Mouse (Mus musculus) G1E-ER4 (cell line): ENCODE results near the gene Slc43a2. TPM values are rescaled to one million over a fixed set of nuclear protein-coding genes. Genes with fewer than 3 reads are reported as not detected.

Source experiments
- GATA1 ChIP-seq: IDR thresholded peaks from one replicate; pipeline ENCODE4 v1.8.0; 2012; ENCODE audit warnings: low read length, inconsistent platforms
- polyA plus RNA-seq: library from polyadenylated mRNA; stranded (reverse); fragments of >175 nt; gene quantifications from 2 replicates; pipeline ENCODE4 v1.2.3, GENCODE M21; 2012

Gene Slc43a2
- polyA plus RNA-seq, 1 experiment, result 6.5 TPM

DNA sequence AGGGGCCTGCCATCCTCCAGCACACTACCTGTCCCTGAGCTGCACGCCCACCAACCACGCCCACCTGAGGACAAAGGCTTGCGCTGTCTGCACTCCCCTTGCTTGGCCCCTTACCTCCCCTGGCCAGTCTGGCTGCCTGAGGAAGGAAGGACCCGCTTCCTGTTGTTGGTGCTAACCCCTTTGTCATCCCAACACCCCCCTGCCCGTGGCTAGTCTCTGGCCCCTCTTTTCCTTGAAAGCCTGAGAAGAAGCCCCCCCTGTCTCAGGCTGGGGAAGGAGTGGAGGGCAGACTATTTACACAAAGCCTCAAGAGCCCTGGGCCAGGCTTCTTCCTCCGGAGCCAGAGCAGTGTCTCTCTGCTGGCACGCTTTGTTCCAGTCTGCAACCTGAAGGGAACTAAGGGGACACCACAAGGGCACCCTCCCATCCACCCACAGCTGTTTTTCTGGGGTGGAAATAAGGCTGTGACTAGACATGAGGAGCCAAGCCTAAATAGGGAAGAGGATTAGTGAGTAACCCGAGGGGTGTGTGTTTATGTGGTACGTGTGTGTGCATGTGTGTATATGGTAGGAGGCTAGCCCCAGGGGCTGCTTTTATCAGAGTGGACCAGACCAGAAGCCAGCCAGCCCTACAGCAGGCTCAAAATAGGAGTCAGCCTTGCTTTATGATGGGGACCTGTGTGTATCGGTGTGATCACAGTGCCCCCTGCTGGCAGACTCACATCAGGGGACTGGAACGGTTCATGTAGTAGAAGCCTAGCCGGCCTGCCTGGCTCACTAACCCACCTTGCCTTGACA lies 41.6 kb downstream of the Slc43a2 start:
- no peak for TF ChIP-seq GATA1

DNA sequence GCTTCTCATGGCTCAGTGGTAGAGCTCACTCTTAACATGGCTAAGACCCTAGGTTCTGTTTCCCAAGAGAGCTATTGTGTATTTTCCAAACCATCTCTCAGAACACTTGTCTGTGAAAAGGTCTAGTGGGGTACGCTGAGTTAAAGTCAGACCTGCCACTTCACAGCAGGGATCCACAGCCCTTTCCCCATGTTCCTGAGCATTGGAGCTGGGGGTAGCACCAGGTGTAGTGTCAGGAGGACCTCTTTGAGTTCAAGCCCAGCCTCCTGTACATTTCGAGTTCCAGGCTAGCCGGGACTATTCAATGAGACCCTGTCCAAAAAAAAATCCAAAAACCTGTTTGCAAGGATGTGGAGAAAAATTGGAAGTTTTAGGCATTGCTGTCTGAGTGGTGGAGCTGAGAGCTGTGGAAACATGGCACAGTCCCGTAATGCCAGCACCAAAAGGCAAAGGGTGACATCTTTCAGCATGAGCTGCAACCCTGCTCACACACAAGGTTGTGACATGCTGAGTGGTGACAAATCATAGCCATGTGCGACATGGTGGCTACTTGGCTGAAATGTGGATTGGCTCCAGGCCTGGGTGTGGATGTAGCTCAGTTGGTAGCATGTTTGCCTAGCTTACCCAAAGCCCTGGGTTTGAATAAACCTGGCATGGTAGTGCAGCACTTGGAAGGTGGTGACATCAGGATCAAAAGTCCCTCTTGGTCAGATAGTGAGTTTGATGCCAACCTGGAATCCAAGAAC lies 43.1 kb downstream of the Slc43a2 start:
- TF ChIP-seq GATA1, result no peak

DNA sequence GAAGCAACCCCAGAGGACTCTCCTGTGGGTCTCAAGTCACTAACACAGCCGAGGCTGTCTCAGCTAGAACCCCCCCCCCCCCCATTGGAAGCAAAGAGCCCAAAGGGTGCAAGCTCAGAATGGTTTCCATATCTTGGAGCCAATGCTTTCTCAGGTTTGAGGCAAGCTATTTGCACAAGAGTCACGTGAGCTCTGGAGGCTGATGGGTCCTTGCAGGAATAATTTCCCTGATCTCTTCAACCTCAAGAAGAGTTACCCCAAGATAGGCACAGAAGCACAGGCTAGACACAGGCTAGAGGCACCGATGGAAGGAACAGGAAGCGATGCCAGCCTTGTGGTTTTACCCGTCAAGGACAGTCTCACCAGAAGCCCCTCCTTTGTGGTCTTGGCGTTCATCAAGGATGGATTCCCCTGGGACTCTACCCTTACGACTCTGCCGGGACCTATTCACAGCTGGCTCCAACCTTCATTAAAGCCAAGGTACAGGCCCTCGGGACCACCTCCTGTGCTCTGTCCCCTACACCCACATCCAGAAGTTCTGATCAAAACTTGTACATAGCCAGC lies 44.1 kb downstream of the Slc43a2 start:
- TF ChIP-seq GATA1, result no peak

DNA sequence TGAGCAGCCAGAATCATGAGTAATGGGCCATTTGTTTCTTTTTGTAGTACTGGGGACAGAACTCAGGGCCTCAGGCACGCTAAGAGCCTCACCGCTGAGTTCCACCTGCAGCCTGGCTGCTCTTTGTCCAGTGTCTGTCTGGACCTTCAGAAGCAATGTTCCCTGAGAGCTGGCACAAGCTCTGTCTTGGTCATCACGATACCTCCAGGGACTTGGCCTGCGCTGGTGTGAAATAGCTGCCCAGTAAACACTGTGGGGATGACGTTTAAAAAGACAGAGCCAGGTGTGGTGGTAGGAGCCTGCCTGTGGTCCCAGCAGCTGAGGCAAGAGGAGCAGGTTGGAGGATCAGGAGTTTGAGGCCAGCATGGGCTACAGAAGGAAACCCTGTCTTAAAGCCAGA lies 47.1 kb downstream of the Slc43a2 start:
- no peak for TF ChIP-seq GATA1

DNA sequence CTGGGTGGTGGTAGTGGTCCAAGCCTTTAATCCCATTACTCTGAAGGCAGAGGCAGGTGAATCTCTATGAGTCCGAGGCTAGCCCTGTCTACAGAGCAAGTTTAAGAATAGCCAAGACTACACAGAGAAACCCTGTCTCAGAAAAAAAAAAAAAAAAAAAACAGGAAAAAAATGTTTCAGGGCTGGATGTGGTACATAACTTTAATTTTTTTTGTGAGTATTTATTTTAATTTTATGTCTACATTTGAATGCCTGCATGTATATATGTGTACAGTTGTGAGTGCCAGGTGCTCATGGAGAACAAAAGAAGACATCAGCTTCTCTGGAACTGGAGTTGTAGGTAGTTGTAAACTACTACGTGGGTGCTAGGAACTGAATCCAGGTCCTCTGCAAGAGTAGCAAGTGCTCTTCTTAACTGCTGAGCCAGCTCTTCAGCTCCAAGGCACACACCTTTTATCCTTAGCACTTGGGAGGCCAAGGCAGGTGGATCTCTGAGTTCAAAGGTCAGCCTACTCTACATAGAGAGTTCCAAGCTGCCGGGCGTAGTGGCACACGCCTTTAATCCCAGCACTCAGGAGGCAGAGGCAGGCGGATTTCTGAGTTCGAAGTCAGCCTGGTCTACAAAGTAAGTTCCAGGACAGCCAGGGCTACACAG lies 50.1 kb downstream of the Slc43a2 start:
- no peak for TF ChIP-seq GATA1

DNA sequence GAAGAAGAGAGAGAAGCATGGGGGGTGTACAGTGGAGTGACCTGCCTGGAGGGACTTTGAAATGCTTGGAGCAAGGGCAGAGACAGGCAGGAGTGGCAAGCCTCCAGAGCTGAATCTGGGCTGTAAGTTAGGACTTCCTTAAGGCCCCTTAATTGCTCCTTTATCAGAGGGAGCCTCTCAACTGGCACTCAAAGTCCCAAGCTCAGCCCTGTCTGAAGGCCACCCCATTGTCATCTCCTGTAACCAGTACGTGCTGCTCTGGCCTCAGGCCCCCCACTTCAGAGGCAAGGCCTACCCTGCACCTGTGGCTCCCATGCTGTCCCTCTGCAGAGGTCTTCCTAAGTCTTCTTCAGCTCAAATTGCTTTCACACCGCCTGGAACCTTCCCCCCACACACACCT lies 52.0 kb downstream of the Slc43a2 start:
- TF ChIP-seq GATA1, result no peak

DNA sequence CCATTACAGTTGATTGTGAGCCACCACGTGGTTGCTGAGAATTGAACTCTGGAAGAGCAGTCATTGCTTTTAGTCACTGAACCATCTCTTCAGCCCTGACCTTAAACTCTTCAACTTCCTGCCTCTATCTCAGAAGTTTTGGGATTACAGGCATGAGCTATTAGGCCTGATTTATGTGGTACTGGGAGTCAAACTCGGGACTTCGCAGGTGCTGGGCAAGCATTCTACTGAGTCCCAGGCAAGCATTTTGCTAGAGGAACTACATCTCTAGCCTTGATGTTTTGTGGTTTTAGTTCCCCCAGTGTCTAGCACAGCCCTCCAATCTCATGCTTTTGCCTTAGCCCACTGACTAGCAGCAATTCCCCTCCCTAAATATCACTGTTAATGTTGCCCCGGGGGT lies 53.6 kb downstream of the Slc43a2 start:
- TF ChIP-seq GATA1, result no peak

DNA sequence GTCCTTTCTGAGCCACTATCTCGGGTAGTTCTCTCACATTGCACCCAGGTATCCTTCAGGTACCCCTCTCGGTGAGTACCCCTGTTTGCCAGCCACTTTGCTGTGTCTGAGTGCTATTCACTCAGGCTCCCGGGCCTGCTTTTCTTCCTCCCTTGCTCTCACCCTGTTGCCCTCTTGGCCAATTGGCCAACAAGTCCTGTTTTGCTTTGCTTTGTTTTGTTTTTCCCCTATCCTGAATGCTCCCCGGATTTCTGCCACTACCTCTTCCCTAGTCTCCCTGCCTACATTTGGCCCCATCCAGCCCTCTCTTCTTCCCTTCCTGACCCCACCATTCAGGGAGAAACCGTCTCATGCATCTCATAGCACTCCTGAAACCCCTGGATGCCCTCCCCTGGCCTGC lies 54.5 kb downstream of the Slc43a2 start:
- no peak for TF ChIP-seq GATA1

DNA sequence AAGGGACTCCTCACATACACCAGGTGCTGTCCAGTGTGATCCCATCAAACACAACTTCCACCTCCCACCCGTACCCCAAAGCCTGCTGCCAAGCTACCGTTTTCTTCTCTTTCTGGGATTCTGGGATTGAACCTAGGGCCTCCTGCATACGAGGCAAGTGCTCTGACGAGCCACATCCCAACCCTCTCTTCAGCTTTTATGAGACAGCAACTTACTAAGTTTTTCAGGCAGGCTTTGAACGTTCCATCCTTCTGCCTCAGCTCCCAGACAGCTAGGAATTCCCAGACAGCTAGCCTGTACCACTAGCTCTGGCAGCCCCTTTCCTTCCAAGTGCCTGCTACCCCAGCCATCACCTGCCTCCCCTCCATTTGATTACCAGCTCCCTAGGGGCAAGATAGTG lies 55.5 kb downstream of the Slc43a2 start:
- no peak for TF ChIP-seq GATA1

DNA sequence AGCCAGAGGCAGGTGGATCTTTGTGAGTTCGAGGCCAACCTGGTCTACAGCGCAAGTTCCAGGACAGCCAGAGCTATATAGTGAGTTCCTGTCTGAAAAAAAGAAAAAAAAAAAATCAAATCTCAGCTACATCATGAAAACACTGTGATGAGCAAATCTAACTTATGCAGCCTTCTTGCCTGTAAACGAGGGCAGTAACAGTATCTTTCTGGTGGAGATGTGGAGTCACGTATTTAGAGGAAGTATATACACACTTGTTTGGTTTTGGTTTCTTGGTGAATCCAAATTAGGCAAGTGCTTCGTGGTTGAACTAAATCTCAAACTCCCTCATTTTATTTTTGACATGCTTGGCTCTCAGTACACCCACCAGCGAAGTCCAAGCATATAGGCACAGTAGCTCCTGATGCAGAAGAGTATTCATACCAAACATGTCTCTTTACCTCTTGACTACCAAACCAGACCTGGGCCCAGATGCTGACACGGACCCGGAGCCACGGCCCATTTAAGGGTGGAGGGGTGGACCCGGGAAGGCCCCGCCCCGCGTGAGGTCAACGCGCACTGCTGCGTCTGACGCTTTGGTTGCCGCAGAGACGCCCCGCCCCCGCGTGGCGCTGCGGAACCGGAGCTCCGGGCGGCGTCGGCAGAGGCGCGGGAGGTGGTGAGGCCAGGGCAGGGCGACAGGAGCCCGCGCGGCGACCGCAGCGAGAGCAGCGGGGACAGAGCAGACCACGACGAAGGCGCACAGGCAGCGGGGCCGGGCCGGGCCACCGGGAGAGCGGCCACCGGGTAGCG lies 56.2 kb downstream of the Slc43a2 start, which contains the start of gene Pitpna:
Gene Pitpna, plus strand, starts transcription at position 605 of the 792 bp plus-strand sequence.
- TF ChIP-seq GATA1, result no peak

DNA sequence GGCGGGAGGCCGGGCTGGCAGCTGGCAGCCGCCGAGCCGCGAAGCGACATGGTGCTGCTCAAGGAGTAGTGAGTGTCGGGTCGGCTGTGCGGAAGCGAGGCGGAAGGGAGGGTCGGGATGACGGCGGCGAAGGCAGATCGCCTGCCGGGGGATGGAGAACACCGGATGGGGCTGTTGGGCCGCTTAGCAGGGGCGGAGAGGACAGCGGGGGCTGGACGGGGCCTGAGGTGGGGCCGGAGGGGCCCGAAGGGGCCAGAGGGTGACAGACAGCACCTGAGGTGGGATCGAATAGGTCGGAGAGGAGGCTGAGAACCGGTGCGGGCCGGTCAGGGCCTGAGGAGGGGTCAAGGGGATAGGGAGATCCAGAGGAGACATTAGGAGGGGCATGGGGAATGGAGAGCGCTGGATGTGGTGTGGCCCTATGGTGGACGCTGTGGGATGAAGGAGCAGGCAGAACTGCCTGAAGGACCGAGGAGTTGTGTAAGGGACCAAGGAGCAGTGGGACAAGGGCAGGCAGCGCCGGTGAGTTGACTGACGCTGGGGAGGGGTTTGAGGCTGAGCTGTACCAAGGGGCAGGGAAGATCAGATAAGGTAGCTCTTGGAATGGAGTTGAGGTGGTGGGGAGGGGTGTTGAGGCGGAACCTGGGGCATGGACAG lies 56.9 kb downstream of the Slc43a2 start:
- TF ChIP-seq GATA1, result no peak

DNA sequence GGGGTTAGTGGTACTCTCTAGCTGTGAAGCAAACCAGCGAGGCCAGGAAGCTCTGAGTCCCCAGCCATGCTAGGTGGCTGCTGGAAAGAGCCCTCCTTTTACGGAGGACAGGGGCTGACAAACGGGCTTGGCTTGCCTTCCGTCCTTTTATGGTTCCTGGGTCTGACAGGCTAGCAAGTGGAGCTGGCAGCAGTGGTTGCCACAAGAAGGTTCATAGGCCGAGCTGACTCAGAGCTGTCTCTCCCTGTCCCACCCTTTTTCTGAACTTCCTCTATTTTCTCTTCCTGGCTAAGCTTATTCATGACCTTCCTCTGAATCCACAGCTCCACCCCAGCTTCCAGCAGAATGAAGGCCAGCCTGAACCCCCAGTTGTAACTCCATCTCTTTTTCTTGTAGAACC lies 61.1 kb downstream of the Slc43a2 start:
- no peak for TF ChIP-seq GATA1

DNA sequence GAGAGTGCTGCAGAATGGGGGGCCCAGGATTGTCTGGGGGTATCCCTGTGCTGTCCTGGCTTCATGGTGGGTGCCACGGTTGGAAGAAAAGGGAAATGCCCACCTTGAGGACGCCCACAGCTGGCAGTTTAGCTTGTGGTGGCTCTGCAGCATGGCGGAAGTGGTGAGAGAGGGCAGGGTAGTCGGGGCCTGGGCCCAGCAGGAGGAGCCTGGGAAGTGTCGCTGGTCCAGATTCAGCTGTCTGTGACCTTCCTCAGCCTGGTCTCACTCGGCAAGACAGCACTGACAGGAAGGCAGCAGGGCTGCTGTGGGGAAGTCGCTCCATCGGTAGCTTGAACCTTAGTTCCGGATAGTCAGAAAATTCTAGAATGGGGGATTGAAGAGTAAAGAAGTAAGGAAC lies 62.9 kb downstream of the Slc43a2 start:
- no peak for TF ChIP-seq GATA1

DNA sequence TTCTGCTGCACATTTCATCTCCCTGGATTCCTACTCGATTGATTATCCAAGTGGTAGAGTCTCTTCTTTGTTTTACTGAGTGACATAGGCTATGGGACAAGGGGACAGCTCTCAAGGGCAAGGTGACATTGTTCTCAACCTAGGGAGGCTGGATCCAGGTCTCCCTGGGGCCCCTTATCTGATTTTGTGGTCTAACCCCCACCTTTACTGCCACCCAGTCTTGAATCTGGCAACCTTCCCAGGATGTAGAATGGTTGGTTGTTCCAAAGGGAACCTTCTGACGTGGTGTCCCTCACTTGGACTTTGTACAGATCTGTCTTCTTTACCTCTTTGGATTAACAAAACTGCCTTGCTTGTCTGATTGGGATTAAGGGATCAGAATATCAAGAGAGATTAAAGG lies 63.9 kb downstream of the Slc43a2 start:
- TF ChIP-seq GATA1, result no peak

DNA sequence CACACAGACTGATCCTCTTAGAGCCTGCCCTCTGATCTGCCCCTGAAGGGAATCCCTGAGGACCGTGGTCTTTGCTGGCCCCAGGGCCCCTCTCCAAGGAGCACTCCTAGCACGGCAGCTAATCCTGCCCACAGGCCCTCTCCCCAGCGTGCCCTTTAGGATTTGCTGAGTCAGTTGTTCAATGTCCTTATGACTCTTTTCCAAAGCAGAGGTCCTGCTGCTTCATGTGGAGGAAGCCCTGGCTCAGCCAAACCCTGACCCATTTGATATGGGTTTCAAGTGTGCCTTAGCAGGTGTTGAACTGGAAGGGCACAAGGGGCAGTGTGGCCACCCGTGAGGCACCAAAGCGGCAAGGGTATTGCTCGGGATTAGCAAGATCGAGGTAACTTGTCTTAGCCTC lies 64.3 kb downstream of the Slc43a2 start:
- no peak for TF ChIP-seq GATA1
